Mouse (Mus musculus) heart, postnatal 0 days (tissue): ENCODE measurements around the gene Slc6a1.
A peak's percentile ranks its signal among the peaks of the same experiment; 100 is the strongest.

ENCODE experiments used
- CTCF ChIP-seq: IDR thresholded peaks from 2 replicates; pipeline ENCODE4 v1.5.1; 2016; ENCODE audit warnings: antibody characterized with exemption, control low read depth, low read depth
- EP300 ChIP-seq: IDR thresholded peaks from 2 replicates; pipeline ENCODE4 v1.6.1; 2016; ENCODE audit warnings: antibody characterized with exemption, low read depth

GRCm38 (mm10) chr6:114321146-114321545 is 38.7 kb downstream of the Slc6a1 start:
- TF ChIP-seq CTCF = 0 out of 2 replicates have a peak, but pooled peaks have one; percentile 7
- TF ChIP-seq EP300 = no peak
